Mouse (Mus musculus) C2C12 (cell line): ENCODE measurements around the gene Btnl2.

ENCODE experiments used
- CEBPB ChIP-seq: IDR thresholded peaks from one replicate; pipeline ENCODE4 v1.6.1; 2011; ENCODE audit warnings: low read depth, mild to moderate bottlenecking, control low read depth, moderate library complexity
- CTCF ChIP-seq: IDR thresholded peaks from one replicate; pipeline ENCODE4 v1.5.1; 2011; ENCODE audit not compliant: control insufficient read depth, insufficient read depth, insufficient read length
- MAX ChIP-seq: IDR thresholded peaks from one replicate; pipeline ENCODE4 v1.6.1; 2011; ENCODE audit warnings: mild to moderate bottlenecking, control low read depth
- USF1 ChIP-seq: IDR thresholded peaks from one replicate; pipeline ENCODE4 v1.6.1; 2011; ENCODE audit warnings: low read depth, mild to moderate bottlenecking, control low read depth, moderate library complexity

DNA sequence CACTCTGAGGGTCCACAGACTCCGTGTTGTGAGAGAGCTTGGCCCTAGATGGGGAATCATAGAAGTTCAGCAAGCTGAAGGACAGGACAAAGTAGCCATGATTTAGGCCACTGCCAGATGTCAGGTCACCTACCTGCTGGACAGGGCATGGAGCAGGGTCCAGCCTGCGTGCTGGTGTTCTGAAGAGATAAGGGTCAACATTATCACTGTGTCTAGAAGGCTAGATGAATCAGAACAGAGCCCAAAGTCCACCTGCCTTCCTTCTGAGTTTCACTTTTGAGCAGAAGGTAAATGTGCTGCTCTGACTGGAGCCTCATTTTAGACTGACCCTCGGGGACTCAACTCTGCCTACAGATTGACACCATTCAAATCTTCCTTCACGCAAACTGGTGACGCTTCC, at the start of gene Btnl2:
- TF ChIP-seq CTCF (no peak), CEBPB (no peak), MAX (no peak), USF1 (no peak)
